Mouse (Mus musculus): ENCODE data around the gene Pigq. TPM values are rescaled to one million over a fixed set of nuclear protein-coding genes. Genes with fewer than 3 reads are reported as not detected.

Gene Pigq
- 100 to 1,000 TPM in 1 of 2 experiments, 10 to 100 TPM in 1; 87.1 to 104 TPM for total RNA-seq (2021)

DNA sequence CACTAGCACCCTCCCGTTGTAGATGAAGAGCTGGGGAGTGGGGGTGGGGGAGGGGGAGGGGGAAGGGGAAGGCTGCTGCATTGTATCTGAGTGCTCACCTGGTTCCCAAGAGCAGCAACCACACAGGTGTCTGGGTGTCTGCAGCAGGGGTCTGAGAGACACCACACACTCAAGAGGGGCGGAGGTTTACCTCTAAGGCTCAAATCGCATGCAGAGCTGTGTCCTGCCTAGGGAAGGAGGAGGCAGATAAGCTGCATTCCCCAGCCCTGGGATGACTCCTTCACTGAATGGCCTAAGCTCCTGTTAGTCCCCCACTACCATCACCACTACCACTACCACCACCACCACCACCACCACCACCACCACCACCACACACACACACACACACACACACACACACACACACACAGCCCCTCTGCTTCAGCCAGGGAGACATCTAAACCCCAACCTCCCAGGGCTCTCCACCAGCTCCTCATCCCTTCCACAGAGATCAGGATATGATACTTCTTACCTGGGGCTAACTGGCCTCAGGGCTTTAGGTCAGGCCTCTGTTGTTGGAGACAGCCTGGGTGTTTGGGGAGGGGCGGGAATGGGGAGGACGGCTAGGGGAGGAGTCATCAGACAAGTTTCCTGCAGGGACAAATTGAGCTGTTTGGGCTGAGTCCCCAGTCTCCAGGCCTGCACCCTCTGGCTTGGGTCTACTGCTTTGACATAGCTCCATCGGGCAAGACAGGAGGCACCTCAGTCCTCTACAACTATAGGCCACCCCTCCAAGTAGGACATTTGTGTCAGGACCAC is at the start of gene Pigq, which contains the start of gene Nhlrc4:
Pigq (minus strand) TSS at position 571 of the 798 bp plus-strand sequence.
Nhlrc4 (minus strand) TSS at position 596 of the 798 bp plus-strand sequence.
- DNase-seq: no peak
- intact Hi-C loops (cut with DNase I): no loop called here

DNA sequence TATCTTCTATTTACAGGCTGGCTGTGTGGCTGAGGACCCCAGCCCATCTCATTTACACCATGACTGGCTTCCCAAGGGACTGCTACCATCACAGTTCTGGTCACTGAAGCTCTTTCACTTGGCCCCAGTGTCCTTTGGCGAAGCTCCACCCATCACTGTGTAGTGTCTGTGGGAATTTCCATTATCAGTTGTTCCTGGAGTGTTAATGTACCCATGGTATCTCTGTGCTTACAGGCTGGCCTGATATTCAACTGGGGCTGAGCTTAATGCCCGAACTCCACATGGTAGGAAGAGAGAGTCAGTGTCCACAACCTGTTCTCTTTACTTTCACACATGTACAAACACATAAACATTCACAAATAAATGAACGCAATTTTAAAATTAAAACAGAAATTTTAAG is 48.8 kb upstream of the Pigq start:
- intact Hi-C loops (cut with DNase I): no loop called here
- DNase-seq: no peak

DNA sequence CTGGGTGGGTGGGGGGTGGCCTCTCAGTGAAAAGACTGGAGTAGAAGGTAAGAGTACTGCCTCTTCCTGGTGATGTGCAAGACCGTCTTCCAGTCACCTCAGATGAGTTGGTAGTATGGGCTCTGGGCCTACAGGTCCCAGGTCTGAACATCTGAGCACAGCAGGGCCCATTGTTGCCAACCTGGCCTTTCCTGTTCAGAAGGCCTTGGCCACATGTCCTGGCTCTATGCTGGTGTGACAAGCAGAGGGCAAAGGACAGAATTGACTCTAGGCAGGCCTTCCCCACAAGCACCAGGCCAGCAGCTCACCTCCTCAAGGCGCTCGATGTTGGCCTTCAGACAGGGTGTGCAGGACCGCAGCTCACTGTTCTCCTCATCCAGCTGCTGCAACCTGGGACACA is 47.5 kb upstream of the Pigq start:
- DNase-seq: no peak
- intact Hi-C loops (cut with DNase I): no loop called here

DNA sequence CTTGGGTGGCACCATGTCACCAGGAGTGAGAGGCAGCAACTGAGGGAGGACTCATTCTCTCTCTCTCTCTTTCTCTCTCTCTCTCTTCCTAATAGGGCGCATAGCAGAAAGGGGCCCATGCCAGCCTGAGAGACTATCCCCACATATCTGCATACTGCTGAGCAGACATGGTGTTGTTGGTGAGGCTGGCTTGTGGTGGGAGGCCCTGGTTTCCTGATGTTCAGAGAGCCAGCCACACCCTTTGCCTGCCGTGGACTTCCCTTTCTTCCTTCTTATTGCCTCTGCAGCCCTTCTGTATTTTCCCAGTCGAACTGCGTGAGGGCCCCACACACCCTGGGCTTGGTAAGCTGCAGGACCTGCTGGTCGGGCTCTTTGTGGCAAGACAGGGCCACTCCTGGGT is 45.6 kb upstream of the Pigq start:
- no peak for DNase-seq
- intact Hi-C loops (cut with DNase I): no loop called here

DNA sequence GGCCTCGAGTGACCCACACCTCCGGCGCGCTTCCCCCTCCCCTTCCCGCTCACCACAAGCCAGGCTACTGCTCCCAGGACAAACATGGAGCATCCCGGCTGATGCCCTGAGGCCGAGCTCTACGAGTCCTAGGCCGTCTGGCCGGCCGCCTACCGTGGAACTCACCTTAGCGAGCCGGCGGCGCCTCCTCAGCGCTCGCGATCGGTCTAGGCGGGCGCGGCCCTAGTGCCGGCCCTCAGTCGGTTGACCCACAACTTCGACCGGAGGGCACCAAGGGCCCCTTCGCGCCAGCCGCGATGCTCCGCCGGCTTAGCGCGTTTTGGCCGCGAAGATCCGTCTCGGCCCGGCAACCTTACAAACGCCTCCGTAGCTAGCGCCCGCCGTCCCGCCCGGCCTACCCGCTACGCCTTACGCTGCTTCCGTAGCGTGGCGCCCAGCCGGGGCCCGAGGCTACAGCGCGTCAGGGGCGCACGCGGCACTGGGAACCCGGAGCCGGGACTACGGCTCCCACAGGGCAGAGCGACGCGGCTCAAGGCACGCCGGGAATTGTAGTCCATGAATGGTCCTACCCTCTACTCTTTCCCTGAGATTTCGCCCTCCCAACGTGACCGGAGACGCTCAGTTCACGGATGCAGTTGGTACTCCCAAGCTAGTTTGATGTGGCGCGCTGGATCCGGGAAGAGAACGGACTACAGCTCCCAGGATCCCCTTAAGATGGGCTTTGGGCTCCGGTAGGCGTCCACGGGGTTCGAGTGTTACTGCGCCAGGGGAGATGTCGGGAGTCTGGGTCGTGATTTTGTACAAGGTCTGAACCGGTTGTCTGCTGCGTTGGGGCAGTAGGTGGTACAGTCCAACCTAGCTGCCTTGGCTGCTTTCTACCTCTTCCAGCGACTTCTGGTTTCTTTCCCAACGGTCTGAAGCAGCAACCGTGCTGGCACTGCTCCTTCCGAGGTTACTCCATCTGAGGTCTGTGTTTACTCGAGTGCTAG is 40.9 kb upstream of the Pigq start, which contains the start of gene Capn15:
Capn15 (minus strand) TSS at position 491 of the 989 bp plus-strand sequence.
- intact Hi-C loops (cut with DNase I): no loop called here
- DNase-seq: peak; percentile 94

DNA sequence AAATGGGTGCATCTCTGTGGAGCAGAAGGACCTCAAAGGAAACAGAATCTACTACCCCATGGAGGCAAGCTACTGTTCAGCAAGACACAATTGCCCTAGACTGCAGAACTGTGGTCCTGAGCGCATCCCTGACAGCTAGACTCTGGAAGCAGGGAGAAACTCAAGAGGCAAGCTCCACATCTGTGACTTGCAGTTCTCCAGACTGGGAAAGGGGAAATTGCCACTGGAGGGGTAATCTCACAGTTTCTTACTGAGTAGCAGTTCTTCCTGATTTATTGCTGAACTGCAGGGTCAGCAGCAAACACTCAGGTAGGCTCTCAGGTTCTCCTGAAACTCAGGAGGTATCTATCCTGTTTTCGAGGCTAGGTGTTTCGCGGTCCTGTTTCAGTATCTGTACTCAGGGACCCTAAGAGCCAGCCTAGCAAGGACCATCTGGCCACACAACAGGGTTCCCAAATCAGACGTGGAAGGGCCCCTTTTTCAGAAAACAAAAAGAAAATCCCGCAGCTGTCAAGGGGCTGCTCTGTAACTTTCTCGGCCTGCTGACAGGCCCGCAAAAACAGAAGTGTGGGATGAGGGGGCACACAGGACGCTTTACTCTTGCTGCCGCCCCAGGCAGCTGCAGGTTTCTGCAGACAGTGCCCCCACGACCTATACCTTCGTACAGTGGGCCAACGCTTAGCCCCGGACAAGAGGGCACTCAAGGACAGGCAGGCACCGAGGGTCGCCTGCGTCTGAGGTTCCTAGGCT is 40.0 kb upstream of the Pigq start:
- intact Hi-C loops (cut with DNase I): no loop called here

DNA sequence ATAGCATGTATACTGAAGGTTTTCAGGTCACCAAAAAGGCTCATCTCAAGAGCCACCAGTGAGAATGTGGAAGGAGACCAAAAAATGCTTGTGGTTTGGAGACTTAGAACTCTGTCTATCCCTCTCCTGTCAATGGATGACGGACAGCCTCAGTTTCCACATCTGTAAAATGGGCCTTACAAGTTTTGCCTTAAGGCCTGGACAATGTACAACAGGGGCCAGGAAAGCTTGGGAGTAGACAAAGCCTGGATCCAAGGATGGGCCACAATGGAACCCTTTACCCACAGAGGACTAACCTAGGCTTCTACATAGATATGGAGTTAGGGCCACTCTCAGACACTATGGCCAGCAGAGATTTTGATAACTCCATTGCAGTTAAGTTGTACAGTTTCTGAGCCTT is 39.3 kb upstream of the Pigq start:
- no peak for DNase-seq
- intact Hi-C loops (cut with DNase I): no loop called here

More for the DNA sequence above, 40.0 kb upstream of the Pigq start:
- DNase-seq: no peak

DNA sequence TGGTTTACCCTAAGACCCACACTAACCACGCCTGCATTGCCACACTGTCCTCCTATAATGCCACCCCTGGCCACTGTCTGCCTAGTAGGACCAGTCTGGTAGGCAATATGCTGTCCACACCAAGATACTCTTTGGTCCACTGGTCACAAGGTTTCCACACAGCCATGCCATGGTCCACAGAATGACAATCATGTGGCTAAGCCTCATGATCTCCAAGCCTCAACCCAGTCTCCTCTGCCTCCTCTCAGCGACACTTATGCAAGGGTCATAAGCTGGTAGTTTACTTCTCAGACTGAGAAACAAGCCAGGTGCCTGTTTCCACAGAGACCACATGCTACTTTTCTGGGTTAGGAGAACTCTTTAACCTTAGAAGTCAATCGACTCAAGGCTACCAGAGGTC is 38.2 kb upstream of the Pigq start:
- no peak for DNase-seq

DNA sequence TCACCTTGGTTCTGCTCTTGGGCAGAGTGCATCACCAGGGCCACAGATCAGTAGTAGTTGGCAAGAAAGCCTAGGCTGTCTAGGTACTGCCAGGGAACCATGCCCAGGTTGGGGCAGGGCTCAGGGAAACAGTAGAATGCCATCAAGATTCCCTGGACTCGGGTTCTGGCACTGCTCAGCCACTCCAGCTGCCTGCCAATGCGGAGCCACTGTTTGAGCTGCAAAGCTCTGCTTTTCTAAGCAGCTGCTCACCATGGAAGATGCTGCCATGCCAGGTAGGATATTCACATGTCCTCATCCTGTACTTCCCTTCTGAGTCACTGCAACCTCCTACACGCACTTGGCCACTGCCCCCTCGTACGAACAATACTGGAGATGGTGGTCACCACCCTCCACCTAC is 36.1 kb upstream of the Pigq start:
- intact Hi-C loops (cut with DNase I): no loop called here
- DNase-seq: peak; percentile 68

More for the DNA sequence above, 38.2 kb upstream of the Pigq start:
- intact Hi-C loops (cut with DNase I): no loop called here

DNA sequence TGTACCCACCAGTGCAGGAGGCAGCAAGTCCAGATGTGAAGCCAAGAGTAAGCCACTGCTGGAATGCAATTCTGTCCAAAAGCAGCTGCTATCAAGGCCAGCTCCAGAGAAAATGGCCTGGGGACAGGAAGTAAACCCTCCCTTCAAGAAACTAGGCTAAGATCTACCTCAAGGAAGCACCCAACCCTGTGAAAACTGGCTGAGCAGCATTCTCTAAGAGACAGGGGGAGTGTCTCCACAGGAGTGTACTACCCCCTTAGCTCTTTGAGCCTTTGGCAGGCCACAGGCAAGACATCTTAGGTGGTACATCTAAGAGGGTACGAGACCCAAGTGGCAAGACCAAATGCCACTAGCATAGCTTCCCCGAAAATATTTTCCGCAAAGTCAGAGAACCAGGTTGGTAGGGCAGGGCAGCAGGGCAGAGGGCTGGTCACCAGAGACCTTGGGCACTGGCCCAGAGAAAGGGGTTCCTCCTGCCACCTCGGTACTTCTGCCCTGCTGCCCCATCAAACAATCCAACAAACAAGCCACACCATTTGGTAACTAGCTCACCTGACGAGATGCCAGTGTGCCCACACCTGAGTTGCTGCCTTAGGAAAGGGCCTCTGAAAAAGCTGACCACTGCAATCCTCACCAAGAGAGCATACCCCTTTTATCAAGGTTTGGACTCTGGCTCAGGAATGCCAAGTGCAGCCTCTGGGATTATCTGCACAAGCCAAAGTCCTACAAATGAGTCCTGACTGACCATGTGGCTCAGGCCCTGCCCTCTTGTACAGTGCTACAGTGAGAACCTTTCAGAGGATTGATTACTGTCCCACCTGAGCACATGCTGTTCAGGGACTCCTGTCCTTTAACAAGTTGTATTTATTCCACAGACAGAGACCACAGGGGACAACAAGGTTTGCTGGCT is 35.3 kb upstream of the Pigq start:
- intact Hi-C loops (cut with DNase I): no loop called here
- no peak for DNase-seq

DNA sequence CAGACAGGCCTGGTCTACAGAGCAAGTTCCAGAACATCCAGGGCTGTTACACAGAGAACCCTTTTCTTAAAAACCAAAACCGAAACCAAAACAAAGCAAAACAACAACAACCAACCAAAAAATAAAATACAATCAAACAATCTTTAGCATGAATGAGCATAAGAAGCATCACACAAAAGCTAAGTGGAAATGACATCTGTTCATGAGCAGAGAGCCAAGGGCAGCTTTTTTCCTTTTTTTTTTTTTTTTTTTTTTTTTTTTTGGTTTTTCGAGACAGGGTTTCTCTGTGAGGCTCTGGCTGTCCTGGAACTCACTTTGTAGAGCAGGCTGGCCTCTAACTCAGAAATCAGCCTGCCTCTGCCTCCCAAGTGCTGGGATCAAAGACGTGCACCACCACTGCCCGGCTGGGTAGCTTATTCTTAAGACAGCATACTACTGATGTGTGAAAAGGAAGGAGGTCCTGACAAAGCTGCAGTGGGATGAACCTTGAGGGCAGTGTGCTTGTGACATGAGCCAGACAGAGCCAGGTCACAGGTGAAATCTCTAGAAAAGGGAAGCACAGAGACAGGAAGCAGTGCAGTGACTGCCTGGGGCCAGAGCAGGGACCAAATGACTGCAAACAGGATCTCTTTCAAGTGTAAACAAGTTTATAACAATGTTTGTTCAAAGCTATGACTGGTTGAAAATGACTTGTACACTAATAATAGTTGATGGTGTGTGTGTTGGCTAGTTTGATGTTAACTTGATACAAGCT is 26.4 kb upstream of the Pigq start:
- DNase-seq: no peak
- intact Hi-C loops (cut with DNase I): no loop called here

DNA sequence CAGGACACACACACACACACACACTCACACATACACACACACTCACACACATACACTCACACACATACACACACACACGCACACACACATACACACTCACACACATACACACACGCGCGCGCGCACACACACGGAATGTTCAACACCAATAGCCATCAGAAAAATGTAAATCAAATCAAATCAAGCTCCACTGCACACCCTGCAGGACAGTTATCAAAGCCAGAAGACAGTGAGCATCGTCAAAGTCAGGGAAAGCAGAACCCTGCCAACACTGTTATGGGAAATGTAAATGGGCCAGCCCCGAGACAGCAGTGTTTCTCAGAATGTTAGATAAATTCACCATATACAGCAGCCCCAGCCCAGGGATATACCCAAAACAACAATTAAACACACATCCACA is 25.7 kb upstream of the Pigq start:
- intact Hi-C loops (cut with DNase I): no loop called here
- no peak for DNase-seq

DNA sequence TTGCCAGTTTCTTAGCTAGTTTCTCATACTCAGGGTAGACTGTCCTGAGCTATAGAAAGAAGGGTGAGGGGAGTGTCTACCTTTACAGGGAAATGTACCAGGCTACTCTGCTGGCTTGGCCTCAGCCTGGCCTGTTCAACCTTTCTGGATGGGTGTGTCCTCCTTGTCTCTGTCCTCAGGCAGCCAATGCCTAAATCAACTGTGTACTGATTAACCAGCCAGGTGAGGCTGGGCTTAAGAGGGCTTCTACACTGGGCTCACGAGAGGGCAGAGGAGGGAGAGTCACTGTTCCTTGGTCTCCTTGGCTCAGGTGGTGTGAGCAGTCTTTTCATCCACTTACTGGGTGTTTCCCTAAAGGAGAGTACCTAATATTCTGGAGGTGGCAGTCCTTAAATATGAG is 23.4 kb upstream of the Pigq start:
- no peak for DNase-seq
- intact Hi-C loops (cut with DNase I): no loop called here

DNA sequence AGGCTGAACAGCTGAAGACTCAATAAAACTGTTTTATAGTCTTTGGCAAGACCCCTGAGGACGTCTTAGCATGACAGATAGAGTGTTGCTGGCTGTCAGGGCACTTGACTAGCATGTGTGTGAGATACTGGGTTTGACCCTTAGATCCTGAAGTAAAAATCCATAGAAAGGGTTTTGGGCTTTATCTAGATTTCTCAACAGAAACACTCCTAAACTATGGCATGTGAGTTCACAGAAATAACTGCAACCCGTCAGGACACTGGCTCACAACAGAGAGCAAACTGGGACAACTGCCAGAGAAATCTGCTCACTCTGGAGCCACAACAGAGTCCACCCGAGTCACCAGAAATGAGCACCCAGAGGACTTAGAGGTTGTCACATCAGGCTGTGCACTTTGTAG is 22.9 kb upstream of the Pigq start:
- no peak for DNase-seq
- intact Hi-C loops (cut with DNase I): no loop called here

DNA sequence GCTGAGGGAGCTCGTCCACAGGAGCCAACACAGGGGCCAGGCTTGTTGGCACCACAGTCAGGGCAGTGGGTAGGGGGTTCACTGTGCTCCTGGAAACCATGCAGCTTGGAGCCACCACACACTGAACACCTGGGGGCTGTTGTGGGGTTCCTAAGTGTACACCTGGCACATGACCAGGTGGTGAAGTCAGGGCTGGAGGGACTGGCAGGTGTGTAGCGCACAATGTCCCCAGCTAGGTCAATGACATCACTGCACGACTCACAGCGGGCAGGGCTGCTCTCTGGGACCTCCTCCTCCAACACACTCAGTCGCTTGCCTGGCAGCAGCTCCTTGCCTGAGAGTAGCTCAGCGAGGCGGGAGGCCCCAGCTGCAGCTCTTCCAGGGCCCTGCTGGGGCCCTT is 19.5 kb upstream of the Pigq start:
- DNase-seq: no peak
- intact Hi-C loops (cut with DNase I): no loop called here

DNA sequence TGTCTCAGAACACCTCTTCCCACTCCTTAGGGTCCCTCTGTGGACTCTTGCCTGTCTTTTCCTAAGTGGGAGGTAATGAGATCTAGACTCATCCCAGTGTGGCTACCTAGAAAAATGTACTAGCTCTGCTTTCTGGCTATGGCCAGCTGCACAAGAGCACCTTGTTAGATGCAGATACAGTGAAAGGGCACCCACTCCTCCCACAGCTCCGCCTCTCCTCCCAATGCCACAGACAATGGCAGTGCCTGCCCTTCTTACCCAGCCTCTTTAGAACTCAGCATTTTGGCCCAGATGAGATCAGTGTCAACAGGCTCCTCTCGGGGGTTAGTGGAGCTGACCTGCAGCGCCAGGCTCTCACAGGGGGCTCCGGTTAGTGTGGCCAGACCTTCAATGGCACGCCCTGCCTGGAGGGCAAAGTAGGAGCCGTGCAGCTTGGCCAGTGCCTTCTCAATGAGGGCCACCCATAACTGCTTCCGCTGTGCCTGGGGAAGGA is 17.7 kb upstream of the Pigq start:
- intact Hi-C loops (cut with DNase I): no loop called here
- no peak for DNase-seq

DNA sequence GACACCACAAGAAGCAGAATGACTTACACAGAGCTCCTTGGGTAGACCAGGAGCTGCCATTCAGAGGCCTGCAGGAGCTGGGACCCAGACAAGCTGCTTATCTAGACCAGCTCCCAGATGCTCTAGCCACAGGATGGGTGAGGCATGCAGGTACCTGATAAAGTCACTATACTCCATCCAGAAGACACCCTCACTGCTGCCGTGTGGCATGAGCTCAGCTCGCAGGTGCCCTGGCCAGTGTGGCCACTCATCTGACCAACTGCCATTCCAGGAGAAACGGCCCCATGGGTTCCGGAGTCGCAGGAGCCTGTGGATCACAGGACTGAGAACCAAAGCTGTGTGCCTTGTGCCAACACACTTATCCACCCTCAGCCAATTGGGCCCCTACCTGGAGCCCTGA is 16.8 kb upstream of the Pigq start:
- intact Hi-C loops (cut with DNase I): no loop called here

DNA sequence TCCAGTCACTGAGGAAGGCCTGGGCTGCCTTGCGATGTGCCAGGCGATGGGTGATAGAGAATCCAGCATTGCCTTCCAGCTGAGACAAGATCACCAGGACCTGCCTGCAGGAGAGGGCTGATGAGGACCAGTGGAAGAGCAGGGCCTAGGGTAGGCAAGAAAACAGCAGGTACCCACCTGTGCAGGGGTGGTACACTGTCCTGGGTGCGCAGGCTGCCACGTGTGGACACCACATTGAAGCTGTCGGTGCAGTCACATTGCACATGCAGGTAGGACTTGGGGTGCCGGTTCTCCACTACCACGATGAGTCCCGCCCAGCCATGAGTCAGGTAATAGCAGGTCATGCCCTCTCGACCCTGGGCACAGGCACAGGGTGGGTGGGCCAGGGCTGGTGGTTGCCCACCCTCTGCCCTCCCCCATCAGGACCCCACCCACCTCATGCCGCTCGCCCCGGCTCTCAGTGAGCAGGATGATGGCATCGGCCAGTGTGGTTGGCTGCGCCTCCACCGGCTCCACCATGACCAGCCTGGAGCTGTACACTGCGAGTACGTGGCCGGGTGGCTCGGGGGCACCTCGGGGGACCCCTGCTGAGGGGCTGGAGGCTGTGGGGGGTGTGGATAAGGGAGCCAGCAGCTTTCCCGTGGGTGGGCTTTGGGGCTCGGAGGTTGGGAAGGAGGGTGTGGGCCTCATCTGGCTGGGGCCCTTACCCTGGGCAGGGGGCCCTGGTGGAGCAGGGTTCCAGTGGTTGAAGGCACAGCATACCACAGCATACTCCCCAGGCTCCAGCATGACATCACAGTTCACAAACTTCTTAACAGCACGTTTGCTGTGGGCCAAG is 15.1 kb upstream of the Pigq start:
- intact Hi-C loops (cut with DNase I): no loop called here

More for the DNA sequence above, 16.8 kb upstream of the Pigq start:
- no peak for DNase-seq

More for the DNA sequence above, 15.1 kb upstream of the Pigq start:
- DNase-seq: no peak

Measured in left cerebral cortex, postnatal 4 days (tissue).